Mouse (Mus musculus) bone marrow, adult 2 months (tissue): ENCODE results near the gene Nek6.

ENCODE experiments used
- CTCF ChIP-seq: fragments of 200-500 bp; IDR thresholded peaks from 2 replicates; pipeline ENCODE4 v1.5.1; 2011; ENCODE audit warnings: low read length, control low read depth; ENCODE audit not compliant: control insufficient read depth, insufficient read depth
- POLR2A ChIP-seq: fragments of 200-500 bp; IDR thresholded peaks from 2 replicates; pipeline ENCODE4 v1.6.1; 2011; ENCODE audit warnings: low read depth, mild to moderate bottlenecking, control low read depth, low read length, borderline replicate concordance; ENCODE audit not compliant: control insufficient read depth

GRCm38 (mm10) chr2:38462323-38462722 is 49.1 kb upstream of the Nek6 start:
- no peak for TF ChIP-seq CTCF
- no peak for TF ChIP-seq POLR2A
